Mouse (Mus musculus) embryo, embryonic 11.5 days (tissue): Measurements from ENCODE around the gene Neurl1b.

Source experiments
- DNase-seq: peaks from one replicate; pipeline ENCODE4 v3.0.0-alpha.2; 2012; ENCODE audit warnings: low read depth, low spot score

Gene Neurl1b

GRCm38 (mm10) chr17:26451651-26452295, 37.1 kb downstream of the Neurl1b start:
- DNase-seq: peak; percentile 11

GRCm38 (mm10) chr17:26452371-26452972, 37.8 kb downstream of the Neurl1b start:
- peak; percentile 35 for DNase-seq

- DNase-seq: no peak
Measured at GRCm38 (mm10) chr17:26457506-26457905, 42.9 kb downstream of the Neurl1b start.

- no peak for DNase-seq
Measured at GRCm38 (mm10) chr17:26458049-26458448, 43.4 kb downstream of the Neurl1b start.

- DNase-seq: peak; percentile 50
Measured at GRCm38 (mm10) chr17:26462634-26463170, 48.1 kb downstream of the Neurl1b start.

- no peak for DNase-seq
Measured at GRCm38 (mm10) chr17:26463432-26463831, 48.8 kb downstream of the Neurl1b start.

GRCm38 (mm10) chr17:26463984-26464383, 49.4 kb downstream of the Neurl1b start:
- DNase-seq: no peak

GRCm38 (mm10) chr17:26464481-26464880, 49.9 kb downstream of the Neurl1b start:
- DNase-seq: no peak

GRCm38 (mm10) chr17:26464972-26465371, 50.3 kb downstream of the Neurl1b start:
- no peak for DNase-seq

GRCm38 (mm10) chr17:26466741-26467150, 52.1 kb downstream of the Neurl1b start:
- DNase-seq: peak; percentile 65

GRCm38 (mm10) chr17:26467619-26468018, 53.0 kb downstream of the Neurl1b start:
- DNase-seq: no peak

- DNase-seq: no peak
Measured at GRCm38 (mm10) chr17:26468102-26468894, 53.7 kb downstream of the Neurl1b start.

- DNase-seq: no peak
Measured at GRCm38 (mm10) chr17:26476871-26477270, 62.2 kb downstream of the Neurl1b start.

GRCm38 (mm10) chr17:26478672-26479071, 64.0 kb downstream of the Neurl1b start:
- DNase-seq: no peak

- DNase-seq: no peak
Measured at GRCm38 (mm10) chr17:26479619-26480018, 65.0 kb downstream of the Neurl1b start.

- DNase-seq: no peak
Measured at GRCm38 (mm10) chr17:26480956-26481355, 66.3 kb downstream of the Neurl1b start.

- no peak for DNase-seq
Measured at GRCm38 (mm10) chr17:26484626-26485421, 70.2 kb downstream of the Neurl1b start.

- DNase-seq: no peak
Measured at GRCm38 (mm10) chr17:26487266-26487665, 72.6 kb downstream of the Neurl1b start.

GRCm38 (mm10) chr17:26487917-26488316, 73.3 kb downstream of the Neurl1b start:
- DNase-seq: no peak

- no peak for DNase-seq
Measured at GRCm38 (mm10) chr17:26488711-26489403, 74.2 kb downstream of the Neurl1b start.

- DNase-seq: no peak
Measured at GRCm38 (mm10) chr17:26490072-26490471, 75.4 kb downstream of the Neurl1b start.
